Mouse (Mus musculus) embryonic facial prominence, embryonic 11.5 days (tissue): ENCODE results near the gene Angptl4. TPM values are rescaled to one million over a fixed set of nuclear protein-coding genes. Genes with fewer than 3 reads are reported as not detected.

ENCODE experiments used
- ATAC-seq: fragments of 200-750 bp; cut with Nextera tagmentation; replicated peaks from 2 replicates; pipeline ENCODE4 v1.8.0; 2017; ENCODE audit warnings: low read depth; ENCODE audit not compliant: insufficient number of reproducible peaks, low FRiP score, low TSS enrichment
- DNase-seq: peaks from one replicate; pipeline ENCODE4 v3.0.0-alpha.2; 2015; ENCODE audit warnings: low spot score
- H3K27ac ChIP-seq: fragments of 300-500 bp; sonication (generic); replicated peaks from 2 replicates; pipeline ENCODE4 v1.5.1; 2014; ENCODE audit warnings: mild to moderate bottlenecking, low read depth, low read length, control low read depth
- H3K27me3 ChIP-seq: fragments of 300-500 bp; sonication (generic); 2 replicates; pipeline ENCODE4 v1.6.1; 2014; ENCODE audit warnings: mild to moderate bottlenecking, low read length, moderate library complexity, mixed read lengths; ENCODE audit not compliant: control insufficient read depth, insufficient read depth
- H3K36me3 ChIP-seq: fragments of 300-500 bp; sonication (generic); replicated peaks from 2 replicates; pipeline ENCODE4 v1.6.1; 2014; ENCODE audit warnings: low read depth, mild to moderate bottlenecking, low read length, moderate library complexity, mixed read lengths; ENCODE audit not compliant: control insufficient read depth, insufficient read depth
- H3K4me1 ChIP-seq: fragments of 300-500 bp; sonication (generic); 2 replicates; pipeline ENCODE4 v1.6.1; 2014; ENCODE audit warnings: low read length, mixed read lengths; ENCODE audit not compliant: control insufficient read depth, insufficient read depth
- H3K4me2 ChIP-seq: fragments of 300-500 bp; sonication (generic); 2 replicates; pipeline ENCODE4 v1.6.1; 2014; ENCODE audit warnings: low read depth, mild to moderate bottlenecking, control low read depth, low read length, moderate library complexity
- H3K4me3 ChIP-seq: fragments of 300-500 bp; sonication (generic); 2 replicates; pipeline ENCODE4 v1.5.1; 2014; ENCODE audit warnings: low read depth, low read length, control low read depth
- H3K9ac ChIP-seq: fragments of 300-500 bp; sonication (generic); replicated peaks from 2 replicates; pipeline ENCODE4 v1.6.1; 2014; ENCODE audit warnings: mild to moderate bottlenecking, control low read depth, low read length
- H3K9me3 ChIP-seq: fragments of 300-500 bp; sonication (generic); replicated peaks from 2 replicates; pipeline ENCODE4 v1.6.1; 2016; ENCODE audit warnings: mild to moderate bottlenecking, low read length, inconsistent platforms, mixed read lengths; ENCODE audit not compliant: control insufficient read depth
- whole genome bisulfite sequencing: fragments of 180-500 bp; shearing (Covaris S2); extraction: QIAGEN DNeasy Blood & Tissue Kit; methylation state at CpG from one replicate; pipeline ENCODE4 v1.1.7; 2014; 5-methylcytosine and 5-hydroxymethylcytosine counted together
- polyA plus RNA-seq: library from polyadenylated mRNA; unstranded; fragments of >200 nt; fragmentation: Nextera tagmentation; extraction: Ambion mirVana; gene quantifications from 2 replicates; pipeline ENCODE4 v1.2.1, GENCODE M21; 2014

Angptl4 gene
- polyA plus RNA-seq, 1 experiment from 2014 or later = 44.5 TPM

DNA sequence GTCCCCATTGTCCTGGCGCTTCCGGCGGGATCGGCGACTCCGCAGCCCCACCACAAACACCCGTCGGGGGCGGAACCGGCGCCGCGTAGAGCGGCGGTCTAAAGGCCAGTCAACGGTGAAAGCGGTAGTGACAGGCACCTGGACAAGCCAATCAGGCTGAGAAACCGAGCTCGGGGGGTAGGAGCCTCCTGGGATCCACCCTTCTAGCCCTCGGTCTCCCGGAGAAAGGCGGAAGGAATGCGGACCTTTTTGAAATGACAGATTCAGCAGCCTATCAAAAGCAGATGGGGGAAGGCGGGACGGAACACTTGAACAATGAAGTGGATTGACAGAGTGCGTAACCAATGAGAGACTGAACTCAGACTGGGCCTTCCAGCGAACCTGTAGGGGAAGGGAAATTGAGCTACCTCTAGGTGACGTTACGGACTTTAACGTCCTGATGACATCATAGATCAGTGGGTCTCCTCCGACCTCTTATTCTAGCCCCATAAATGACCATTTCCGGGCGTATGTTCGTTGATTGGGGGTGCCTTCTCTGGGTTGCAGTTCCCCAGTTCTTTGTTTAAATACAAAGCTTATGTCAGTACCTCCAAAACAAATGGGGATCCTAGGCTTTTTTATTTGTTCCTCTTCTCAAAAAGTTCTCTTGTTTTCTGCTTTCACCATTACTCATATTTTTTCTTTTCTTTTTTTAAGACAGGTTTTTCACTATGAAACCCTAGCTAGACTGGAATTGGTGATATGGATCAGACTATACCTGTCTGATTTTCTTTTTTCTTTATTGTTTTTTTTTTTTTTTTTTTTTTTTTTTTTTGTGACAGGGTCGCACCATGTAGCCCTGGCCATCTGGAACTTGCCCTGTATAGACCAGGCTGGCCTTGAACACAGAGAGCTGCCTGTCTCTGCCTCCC, 21.1 kb downstream of the Angptl4 start, which contains the start of gene Rab11b:
Gene Rab11b, minus strand, starts transcription at position 276 of the 911 bp plus-strand sequence.
- peak; percentile 100 for DNase-seq
- H3K4me1 ChIP-seq = no peaks in the 10 kb centered on the region; the same call in 1 of the 2 replicates
- H3K36me3 ChIP-seq = 0 out of 2 replicates have a peak, but pooled peaks cover 2% of the 10 kb centered on the region
- H3K4me3 ChIP-seq = peak within 1 kb of the TSS; percentile 87
- H3K27me3 ChIP-seq = no peaks in the 10 kb centered on the region
- 2% methylated on average over 35 of the region's 35 CpGs for WGBS
- H3K9ac ChIP-seq = peak within 1 kb of the TSS; percentile 94
- no peaks in the 10 kb centered on the region for H3K9me3 ChIP-seq
- peak within 1 kb of the TSS; percentile 64 for H3K4me2 ChIP-seq
- ATAC-seq = peak; percentile 99
- peak within 1 kb of the TSS; percentile 98 for H3K27ac ChIP-seq

DNA sequence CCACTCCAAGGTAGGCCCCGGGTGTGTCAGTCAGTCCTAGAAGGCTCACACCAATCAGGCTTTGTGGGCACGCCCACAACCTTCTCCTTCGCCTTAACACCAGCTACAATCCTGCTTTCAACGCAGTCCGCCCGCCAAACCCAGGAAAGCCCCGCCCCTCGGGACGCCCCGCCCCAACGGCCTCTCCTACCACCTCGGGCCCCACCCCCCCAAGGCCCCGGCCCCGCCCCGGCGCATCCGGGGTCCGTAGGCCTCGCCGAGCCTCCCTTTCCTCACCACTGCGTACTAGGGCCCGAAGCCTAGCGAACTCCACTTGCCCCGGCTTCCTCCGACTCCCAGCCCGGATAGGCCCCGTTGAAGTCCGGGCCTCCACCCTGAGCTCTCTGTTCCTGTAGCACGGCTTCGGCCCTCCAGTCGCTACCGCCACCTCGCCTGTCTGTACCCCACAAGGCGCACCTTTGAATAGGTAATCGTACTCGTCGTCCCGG, 21.8 kb downstream of the Angptl4 start:
- ATAC-seq = peak; percentile 85
- peak overlapping the region; percentile 94 for H3K9ac ChIP-seq
- H3K9me3 ChIP-seq = no peaks in the 10 kb centered on the region
- H3K4me2 ChIP-seq = peak overlapping the region; percentile 64
- H3K27ac ChIP-seq = peak overlapping the region; percentile 98
- H3K4me3 ChIP-seq = peak overlapping the region; percentile 87
- peak; percentile 92 for DNase-seq
- H3K27me3 ChIP-seq = no peaks in the 10 kb centered on the region
- H3K36me3 ChIP-seq = 0 out of 2 replicates have a peak, but pooled peaks cover 2% of the 10 kb centered on the region
- H3K4me1 ChIP-seq = no peaks in the 10 kb centered on the region; the same call in 1 of the 2 replicates
- 0% methylated on average over 29 of the region's 38 CpGs for WGBS

DNA sequence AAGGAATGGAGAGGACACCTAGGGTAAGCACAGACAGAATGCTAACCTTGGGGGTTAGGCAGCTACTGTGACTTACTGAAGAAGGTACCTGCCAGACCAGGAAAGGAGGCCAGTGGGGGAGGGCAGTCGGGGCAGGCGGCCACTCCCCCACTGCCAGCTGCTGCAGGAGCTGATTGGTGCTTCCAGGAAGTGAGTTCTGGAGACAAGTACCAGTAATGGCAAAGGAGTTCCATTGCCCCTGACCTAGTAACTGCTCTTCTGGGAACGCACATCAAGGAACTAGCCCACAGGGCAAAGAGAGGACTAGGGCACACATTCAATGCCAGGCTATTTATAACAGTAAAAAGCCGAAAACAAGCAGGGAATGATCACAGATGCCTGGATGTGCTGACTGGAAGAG, 24.4 kb downstream of the Angptl4 start:
- DNase-seq (no peak), ATAC-seq (no peak)
- H3K4me2 ChIP-seq = no peak overlapping the region; the same call in 1 of the 2 replicates
- H3K27ac ChIP-seq = no peak overlapping the region
- H3K36me3 ChIP-seq = 0 out of 2 replicates have a peak, but pooled peaks cover 2% of the 10 kb centered on the region
- H3K4me3 ChIP-seq = no peak overlapping the region
- 53% methylated on average over 4 of the region's 4 CpGs for WGBS
- no peak overlapping the region for H3K9ac ChIP-seq
- H3K27me3 ChIP-seq = no peaks in the 10 kb centered on the region
- no peaks in the 10 kb centered on the region for H3K9me3 ChIP-seq
- H3K4me1 ChIP-seq = no peaks in the 10 kb centered on the region; the same call in 1 of the 2 replicates

DNA sequence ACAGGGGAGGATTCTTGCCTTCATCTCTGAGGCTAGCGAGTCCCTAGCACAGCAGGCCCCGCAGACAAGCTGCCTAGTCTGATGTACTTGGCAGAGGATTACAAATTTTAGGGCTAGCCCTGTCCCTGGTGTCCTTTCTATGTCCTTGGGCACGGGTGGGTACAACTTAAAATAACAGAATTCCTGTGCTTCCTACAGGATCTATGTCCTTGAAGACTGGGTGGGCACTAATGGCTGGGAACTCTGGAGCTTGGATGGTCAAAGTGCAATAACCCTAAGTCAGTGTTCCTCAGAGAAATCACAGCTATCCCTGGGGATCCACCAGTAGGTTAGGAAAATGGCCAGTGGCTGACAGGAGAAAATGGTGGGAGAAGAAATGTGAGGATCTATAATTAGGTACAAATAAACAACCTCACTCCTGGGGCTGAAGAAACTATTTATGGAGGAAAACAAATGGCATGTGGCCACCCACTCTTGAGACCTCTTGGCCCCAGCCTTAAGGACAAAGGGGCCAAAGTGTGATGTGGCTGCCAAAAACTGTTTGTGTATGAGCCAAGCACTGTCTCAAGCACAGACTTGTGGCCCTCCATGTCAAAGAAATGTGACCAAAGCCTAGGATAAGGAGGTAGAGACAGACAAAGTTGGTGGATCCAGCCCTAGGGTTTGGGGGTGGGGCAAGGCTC, 25.4 kb downstream of the Angptl4 start:
- Histone ChIP-seq H3K4me2 (no peak overlapping the region), H3K9ac (no peak overlapping the region), H3K4me3 (no peak overlapping the region), H3K36me3 (0 out of 2 replicates have a peak, but pooled peaks cover 2% of the 10 kb centered on the region), H3K27ac (no peak overlapping the region), H3K27me3 (no peaks in the 10 kb centered on the region), H3K9me3 (no peaks in the 10 kb centered on the region), H3K4me1 (no peaks in the 10 kb centered on the region; the same call in 1 of the 2 replicates)
- ATAC-seq = no peak
- no peak for DNase-seq
- 81% methylated on average over 3 of the region's 3 CpGs for WGBS

DNA sequence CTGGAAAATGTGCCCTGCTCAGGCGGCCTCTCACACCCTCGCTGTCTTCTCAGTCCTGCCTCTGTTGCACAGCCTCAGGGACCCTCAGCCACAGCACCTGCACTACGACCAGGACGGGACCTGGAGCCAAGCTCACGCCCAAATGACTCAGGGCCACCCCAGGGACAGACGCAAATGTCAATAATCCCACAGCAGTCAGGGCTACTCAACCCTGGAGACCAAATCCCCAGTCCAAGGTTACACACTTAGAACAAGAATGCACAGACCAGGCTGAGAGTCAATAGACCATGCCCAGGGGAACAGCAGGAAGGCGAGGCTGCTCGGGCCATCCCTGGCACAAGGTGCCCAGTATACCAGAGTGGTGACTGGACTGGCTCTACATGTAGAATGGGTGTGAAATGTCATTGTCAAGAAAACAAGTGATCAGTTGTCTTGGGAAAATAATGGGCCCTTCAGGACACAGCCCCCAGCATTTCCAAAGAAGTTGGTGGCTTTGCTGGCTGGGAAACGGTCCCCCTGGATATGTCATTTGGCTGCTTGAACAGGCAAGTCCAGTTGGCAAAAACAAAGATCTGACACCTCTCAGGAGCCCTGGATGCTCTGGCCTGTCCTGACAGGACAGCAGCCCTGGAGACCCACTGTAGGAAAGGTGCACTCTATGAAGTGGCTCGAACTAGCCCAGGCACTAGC, 26.1 kb downstream of the Angptl4 start:
- no peak overlapping the region for H3K9ac ChIP-seq
- no peak overlapping the region for H3K4me2 ChIP-seq
- no peaks in the 10 kb centered on the region; the same call in 1 of the 2 replicates for H3K4me1 ChIP-seq
- no peaks in the 10 kb centered on the region for H3K9me3 ChIP-seq
- H3K36me3 ChIP-seq = 0 out of 2 replicates have a peak, but pooled peaks cover 2% of the 10 kb centered on the region
- WGBS = 87% methylated on average over 10 of the region's 10 CpGs
- H3K4me3 ChIP-seq = no peak overlapping the region
- ATAC-seq (no peak), DNase-seq (no peak)
- no peak overlapping the region for H3K27ac ChIP-seq
- H3K27me3 ChIP-seq = no peaks in the 10 kb centered on the region

DNA sequence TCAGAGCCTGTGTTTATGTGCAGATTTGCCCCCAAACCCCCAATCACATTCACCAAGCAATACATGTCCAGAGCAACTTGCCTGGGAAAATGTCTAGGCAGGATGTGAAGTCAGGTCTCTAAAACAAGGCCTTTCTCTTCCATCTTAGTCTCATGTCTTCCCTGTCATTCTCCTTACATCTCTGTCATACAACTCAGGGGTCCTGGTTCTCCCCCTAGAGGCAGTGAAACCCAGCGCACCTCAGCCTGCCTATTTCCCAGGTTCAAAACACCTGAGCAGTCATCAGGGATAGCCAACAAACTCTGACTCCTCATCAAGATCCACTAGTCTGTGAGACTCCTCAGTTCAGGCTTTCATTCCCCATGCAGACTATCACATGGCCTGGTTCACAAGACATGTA, 27.0 kb downstream of the Angptl4 start:
- H3K36me3 ChIP-seq = 0 out of 2 replicates have a peak, but pooled peaks cover 2% of the 10 kb centered on the region
- no peak for DNase-seq
- 63% methylated on average over 1 of the region's 1 CpGs for WGBS

DNA sequence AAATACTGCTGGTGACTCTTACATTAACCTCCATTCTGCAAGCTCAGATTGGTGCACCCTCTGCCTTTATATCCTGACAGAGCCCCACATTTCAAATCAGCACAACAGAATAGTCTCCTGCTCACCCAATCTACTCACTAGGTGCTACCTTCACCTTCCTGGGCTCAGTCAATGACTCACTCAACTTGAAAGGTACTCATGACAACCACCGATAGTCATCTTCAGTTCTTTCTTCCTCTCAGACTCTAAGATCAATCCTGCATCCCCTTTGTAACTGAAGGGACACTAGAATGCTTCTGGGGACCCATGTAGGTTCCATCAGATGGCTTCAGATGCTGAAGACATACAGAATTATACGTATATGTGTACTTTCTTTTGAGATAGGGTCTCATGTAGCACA, 29.3 kb downstream of the Angptl4 start:
- no peak overlapping the region for H3K9ac ChIP-seq
- H3K9me3 ChIP-seq = no peaks in the 10 kb centered on the region
- H3K36me3 ChIP-seq = peaks cover 2% of the 10 kb centered on the region; the same call in 1 of the 2 replicates
- 93% methylated on average over 2 of the region's 2 CpGs for WGBS
- ATAC-seq (no peak), DNase-seq (no peak)
- H3K4me1 ChIP-seq = no peaks in the 10 kb centered on the region; the same call in 1 of the 2 replicates
- no peaks in the 10 kb centered on the region for H3K27me3 ChIP-seq
- H3K4me2 ChIP-seq = no peak overlapping the region
- H3K4me3 ChIP-seq = no peak overlapping the region
- no peak overlapping the region for H3K27ac ChIP-seq

More for the DNA sequence above, 27.0 kb downstream of the Angptl4 start:
- Histone ChIP-seq H3K4me3 (no peak overlapping the region), H3K27ac (no peak overlapping the region), H3K4me1 (no peaks in the 10 kb centered on the region; the same call in 1 of the 2 replicates), H3K27me3 (no peaks in the 10 kb centered on the region), H3K9ac (no peak overlapping the region), H3K9me3 (no peaks in the 10 kb centered on the region), H3K4me2 (no peak overlapping the region)
- no peak for ATAC-seq
